Mouse (Mus musculus): ENCODE measurements around the gene Gramd1b. TPM values are rescaled to one million over a fixed set of nuclear protein-coding genes. Genes with fewer than 3 reads are reported as not detected.
A peak's percentile ranks its signal among the peaks of the same experiment; 100 is the strongest.

Gene Gramd1b
- total and polyA plus RNA-seq, 2 experiments from 2014 or later: 18.0 to 48.6 TPM

GRCm38 (mm10) chr9:40263874-40264273 lies 267.3 kb downstream of the Gramd1b start:
- H3K4me3 ChIP-seq (ENCODE audit: low read depth, low read length): no peak overlapping the region
- no peak overlapping the region for H3K27ac ChIP-seq (ENCODE audit: low read depth, low read length)
- no peaks in the 10 kb centered on the region for H3K4me1 ChIP-seq (ENCODE audit: insufficient read depth)
- H3K9me3 ChIP-seq (ENCODE audit: low read length): no peaks in the 10 kb centered on the region
- H3K36me3 ChIP-seq (ENCODE audit: insufficient read depth): no peaks in the 10 kb centered on the region
- H3K4me2 ChIP-seq (ENCODE audit: low read depth): no peak overlapping the region
- ATAC-seq: no peak
- WGBS: 67% methylated on average over 6 of the region's 6 CpGs
- H3K9ac ChIP-seq: no peak overlapping the region
- no peak for DNase-seq
- H3K27me3 ChIP-seq (ENCODE audit: insufficient read depth, low read length): no peaks in the 10 kb centered on the region
- TF ChIP-seq CTCF (IDR thresholded peaks at IDR 0.05; ENCODE audit: low read depth): no peak

GRCm38 (mm10) chr9:40252459-40252858 lies 278.7 kb downstream of the Gramd1b start:
- Histone ChIP-seq H3K9ac (no peak overlapping the region), H3K4me1 (ENCODE audit: insufficient read depth) (no peaks in the 10 kb centered on the region), H3K4me2 (ENCODE audit: low read depth) (no peak overlapping the region), H3K27ac (ENCODE audit: low read depth, low read length) (no peak overlapping the region), H3K9me3 (ENCODE audit: low read length) (no peaks in the 10 kb centered on the region), H3K36me3 (ENCODE audit: insufficient read depth) (no peaks in the 10 kb centered on the region), H3K27me3 (ENCODE audit: insufficient read depth, low read length) (no peaks in the 10 kb centered on the region), H3K4me3 (ENCODE audit: low read depth, low read length) (no peak overlapping the region)
- TF ChIP-seq CTCF (IDR thresholded peaks at IDR 0.05; ENCODE audit: low read depth): no peak
- DNase-seq (no peak), ATAC-seq (no peak)
- 51% methylated on average over 3 of the region's 3 CpGs for WGBS

GRCm38 (mm10) chr9:40249106-40249505 lies 282.1 kb downstream of the Gramd1b start:
- no peak for TF ChIP-seq CTCF (IDR thresholded peaks at IDR 0.05; ENCODE audit: low read depth)
- Histone ChIP-seq H3K4me2 (ENCODE audit: low read depth) (no peak overlapping the region), H3K27ac (ENCODE audit: low read depth, low read length) (no peak overlapping the region), H3K9me3 (ENCODE audit: low read length) (no peaks in the 10 kb centered on the region), H3K4me1 (ENCODE audit: insufficient read depth) (no peaks in the 10 kb centered on the region), H3K36me3 (ENCODE audit: insufficient read depth) (no peaks in the 10 kb centered on the region), H3K27me3 (ENCODE audit: insufficient read depth, low read length) (no peaks in the 10 kb centered on the region), H3K4me3 (ENCODE audit: low read depth, low read length) (no peak overlapping the region), H3K9ac (no peak overlapping the region)
- no peak for DNase-seq
- no peak for ATAC-seq
- WGBS: 66% methylated on average over 1 of the region's 1 CpGs

- H3K27me3 ChIP-seq (ENCODE audit: insufficient read depth, low read length): no peaks in the 10 kb centered on the region
- no peak overlapping the region for H3K4me3 ChIP-seq (ENCODE audit: low read depth, low read length)
- TF ChIP-seq CTCF (IDR thresholded peaks at IDR 0.05; ENCODE audit: low read depth): no peak
- H3K4me2 ChIP-seq (ENCODE audit: low read depth): no peak overlapping the region
- DNase-seq (peak; percentile 22), ATAC-seq (no peak)
- H3K9me3 ChIP-seq (ENCODE audit: low read length): no peaks in the 10 kb centered on the region
- peaks cover 4% of the 10 kb centered on the region for H3K4me1 ChIP-seq (ENCODE audit: insufficient read depth)
- 53% methylated on average over 6 of the region's 6 CpGs for WGBS
- H3K27ac ChIP-seq (ENCODE audit: low read depth, low read length): no peak overlapping the region
- no peaks in the 10 kb centered on the region for H3K36me3 ChIP-seq (ENCODE audit: insufficient read depth)
- H3K9ac ChIP-seq: no peak overlapping the region
These were observed 284.5 kb downstream of the Gramd1b start for GRCm38 (mm10) chr9:40246702-40247101.

GRCm38 (mm10) chr9:40245974-40246665 lies 285.1 kb downstream of the Gramd1b start:
- no peaks in the 10 kb centered on the region for H3K27me3 ChIP-seq (ENCODE audit: insufficient read depth, low read length)
- H3K36me3 ChIP-seq (ENCODE audit: insufficient read depth): no peaks in the 10 kb centered on the region
- H3K27ac ChIP-seq (ENCODE audit: low read depth, low read length): no peak overlapping the region
- ATAC-seq (no peak), DNase-seq (no peak)
- H3K4me3 ChIP-seq (ENCODE audit: low read depth, low read length): no peak overlapping the region
- H3K4me2 ChIP-seq (ENCODE audit: low read depth): no peak overlapping the region
- peaks cover 7% of the 10 kb centered on the region for H3K4me1 ChIP-seq (ENCODE audit: insufficient read depth)
- H3K9ac ChIP-seq: no peak overlapping the region
- H3K9me3 ChIP-seq (ENCODE audit: low read length): no peaks in the 10 kb centered on the region
- WGBS: 63% methylated on average over 7 of the region's 7 CpGs
- TF ChIP-seq CTCF (IDR thresholded peaks at IDR 0.05; ENCODE audit: low read depth): no peak

GRCm38 (mm10) chr9:40245466-40245865 lies 285.7 kb downstream of the Gramd1b start:
- H3K27ac ChIP-seq (ENCODE audit: low read depth, low read length): no peak overlapping the region
- no peak overlapping the region for H3K4me3 ChIP-seq (ENCODE audit: low read depth, low read length)
- H3K4me1 ChIP-seq (ENCODE audit: insufficient read depth): peaks cover 10% of the 10 kb centered on the region
- no peaks in the 10 kb centered on the region for H3K9me3 ChIP-seq (ENCODE audit: low read length)
- no peak for DNase-seq
- no peak overlapping the region for H3K4me2 ChIP-seq (ENCODE audit: low read depth)
- H3K36me3 ChIP-seq (ENCODE audit: insufficient read depth): no peaks in the 10 kb centered on the region
- ATAC-seq: no peak
- 77% methylated on average over 9 of the region's 9 CpGs for WGBS
- no peak for TF ChIP-seq CTCF (IDR thresholded peaks at IDR 0.05; ENCODE audit: low read depth)
- H3K27me3 ChIP-seq (ENCODE audit: insufficient read depth, low read length): no peaks in the 10 kb centered on the region
- H3K9ac ChIP-seq: no peak overlapping the region

Other genes starting within 250 kb of the Gramd1b start
- not detected in 2 replicates for gene Gm21915, start 139.2 kb upstream of the Gramd1b start, total RNA-seq (2014; rRNA removed)
- not detected in 2 replicates for gene Gm21915, start 139.2 kb upstream of the Gramd1b start, polyA plus RNA-seq (2015; fragmentation: Nextera tagmentation; extraction: Ambion mirVana)
- 68.5 and 75.4 TPM in 2 replicates for gene Clmp, start 154.6 kb upstream of the Gramd1b start, total RNA-seq (2014; rRNA removed)
- 49.4 and 53.5 TPM in 2 replicates for gene Clmp, start 154.6 kb upstream of the Gramd1b start, polyA plus RNA-seq (2015; fragmentation: Nextera tagmentation; extraction: Ambion mirVana)

Data from forebrain, postnatal 0 days (tissue).